Mouse (Mus musculus): ENCODE results near the gene Smarca2.

The Smarca2 gene

DNA sequence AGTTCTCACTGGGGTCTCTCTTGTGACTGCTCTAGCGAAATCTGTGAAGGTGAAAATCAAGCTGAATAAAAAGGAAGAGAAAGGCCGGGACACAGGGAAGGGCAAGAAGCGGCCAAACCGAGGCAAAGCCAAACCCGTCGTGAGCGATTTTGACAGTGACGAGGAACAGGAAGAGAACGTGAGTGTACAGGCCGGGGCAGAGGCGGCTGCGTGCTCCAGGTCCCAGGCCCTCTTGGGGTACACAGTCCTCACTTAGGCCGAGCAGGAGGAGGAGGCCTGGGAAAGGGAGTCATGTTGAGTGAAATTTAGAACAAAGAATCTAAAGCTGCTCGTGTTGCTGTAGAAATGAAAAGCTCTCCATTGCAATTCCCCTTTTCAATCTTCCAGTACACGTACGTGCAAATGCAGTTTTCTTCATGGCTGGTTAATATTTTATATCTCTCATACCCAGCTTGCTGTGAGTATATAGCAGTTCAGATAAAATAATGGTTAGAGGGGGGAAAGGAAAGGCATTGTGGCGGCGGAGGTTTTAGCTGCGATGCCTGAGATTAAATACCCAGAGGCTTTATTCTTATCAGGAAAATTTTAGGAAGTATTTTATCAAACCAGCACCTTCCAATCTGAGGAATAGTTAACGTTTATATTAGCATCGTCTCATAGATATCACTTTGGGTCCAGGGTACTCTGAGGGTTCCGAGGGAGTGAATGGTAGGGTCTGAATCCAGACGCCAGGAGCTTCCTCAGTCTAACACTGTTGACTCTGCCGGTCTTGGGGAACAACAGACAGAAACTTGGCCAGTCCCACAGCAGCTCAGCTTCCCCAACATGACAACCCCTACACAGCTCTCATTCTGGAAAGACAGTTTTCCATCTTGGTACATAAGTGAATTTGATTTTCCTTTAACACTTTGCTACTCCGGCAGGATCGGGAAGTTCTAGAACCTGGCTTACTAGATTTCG is 171.5 kb downstream of the Smarca2 start:
- no peak for DNase-seq (ENCODE audit: low read depth, low spot score)

- no peak for DNase-seq (ENCODE audit: low read depth, low spot score)
These were observed 173.3 kb downstream of the Smarca2 start for GRCm38 (mm10) chr19:26778199-26778598.

GRCm38 (mm10) chr19:26781209-26781608 is 176.4 kb downstream of the Smarca2 start:
- DNase-seq (ENCODE audit: low read depth, low spot score), result no peak

- peak; percentile 56 for DNase-seq (ENCODE audit: low read depth, low spot score)
These were observed 183.6 kb downstream of the Smarca2 start for GRCm38 (mm10) chr19:26788446-26788845.

- peak; percentile 67 for DNase-seq (ENCODE audit: low read depth, low spot score)
These were observed 185.8 kb downstream of the Smarca2 start for GRCm38 (mm10) chr19:26790386-26791346.

GRCm38 (mm10) chr19:26794315-26794714 is 189.5 kb downstream of the Smarca2 start:
- no peak for DNase-seq (ENCODE audit: low read depth, low spot score)

GRCm38 (mm10) chr19:26796006-26796405 is 191.2 kb downstream of the Smarca2 start:
- DNase-seq (ENCODE audit: low read depth, low spot score), result no peak

DNA sequence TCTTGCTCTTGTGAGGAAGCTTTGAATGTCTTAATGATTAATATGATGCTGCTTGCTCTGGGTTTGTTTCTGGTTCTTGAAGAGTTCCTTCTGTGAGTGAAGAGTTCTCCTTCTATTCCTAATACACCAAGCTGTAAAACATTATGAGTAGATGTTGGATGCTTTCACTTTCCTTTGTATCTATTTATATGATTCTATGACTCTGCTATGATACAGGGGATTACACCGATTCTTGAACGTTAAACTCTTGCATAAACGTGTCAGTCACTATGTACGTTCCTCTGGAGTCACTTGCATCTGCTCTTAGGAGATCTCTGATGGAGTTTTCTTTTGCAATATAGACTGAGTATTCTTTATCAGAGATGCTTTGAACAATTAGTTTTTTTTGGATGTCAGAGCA is 199.6 kb downstream of the Smarca2 start:
- DNase-seq (ENCODE audit: low read depth, low spot score), result no peak

- no peak for DNase-seq (ENCODE audit: low read depth, low spot score)
These were observed 209.8 kb downstream of the Smarca2 start for GRCm38 (mm10) chr19:26814629-26815028.

GRCm38 (mm10) chr19:26817901-26818300 is 213.1 kb downstream of the Smarca2 start:
- peak; percentile 34 for DNase-seq (ENCODE audit: low read depth, low spot score)

Measured in 3T3-L1 (cell line).